Mouse (Mus musculus) frontal cortex, postnatal 14 days (tissue): ENCODE results near the gene Tead1.
A peak's percentile ranks its signal among the peaks of the same experiment; 100 is the strongest.

ENCODE experiments used
- DNase-seq, 2 experiments: peaks; one replicate each; pipeline ENCODE4 v3.0.0; 2022; ENCODE audit warnings: low spot score in 2 of 2

Tead1 gene

GRCm38 (mm10) chr7:112813731-112814306 lies 134.7 kb downstream of the Tead1 start:
- DNase-seq, result no peak

- no peak for DNase-seq
These were observed 136.9 kb downstream of the Tead1 start for GRCm38 (mm10) chr7:112816016-112816415.

DNA sequence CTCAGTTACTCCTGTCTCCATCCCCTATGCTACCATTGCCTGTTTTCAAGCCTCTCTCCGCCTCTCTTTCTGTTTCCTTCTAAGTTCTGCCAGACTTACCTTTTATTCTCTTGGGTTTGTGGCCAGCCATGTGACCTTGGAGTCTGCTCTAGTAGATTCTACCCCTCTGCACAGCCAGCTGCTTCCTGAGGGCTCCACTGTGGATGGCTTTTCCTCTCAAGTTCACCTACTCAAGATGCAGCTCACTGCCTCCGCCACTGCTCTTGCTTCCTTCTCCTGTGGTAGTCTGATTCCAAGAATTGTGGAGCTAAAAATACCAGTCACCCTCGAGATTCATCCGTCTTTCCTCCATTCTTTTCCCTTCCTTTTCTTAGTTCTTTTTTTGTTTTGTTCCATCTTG lies 140.7 kb downstream of the Tead1 start:
- DNase-seq, result no peak

DNA sequence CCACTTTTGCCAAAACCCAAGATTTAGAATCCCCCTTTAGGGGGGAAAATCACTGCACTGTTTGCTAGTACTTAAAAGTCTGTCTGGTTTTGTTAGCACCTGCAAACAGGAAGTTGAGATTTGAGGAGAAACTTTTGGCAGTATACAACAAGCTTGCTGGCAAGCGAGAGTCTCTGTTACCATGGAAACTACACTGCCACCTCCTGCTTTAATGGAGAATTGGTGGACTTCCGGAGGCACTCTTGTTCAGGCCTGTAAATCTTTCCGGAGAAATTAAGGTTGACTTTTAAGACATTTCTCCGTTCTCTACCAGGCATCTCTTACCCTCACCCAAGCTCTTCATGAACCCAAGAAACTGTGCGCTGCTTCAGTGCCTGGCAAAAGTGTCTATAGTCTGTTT lies 143.8 kb downstream of the Tead1 start:
- no peak for DNase-seq

DNA sequence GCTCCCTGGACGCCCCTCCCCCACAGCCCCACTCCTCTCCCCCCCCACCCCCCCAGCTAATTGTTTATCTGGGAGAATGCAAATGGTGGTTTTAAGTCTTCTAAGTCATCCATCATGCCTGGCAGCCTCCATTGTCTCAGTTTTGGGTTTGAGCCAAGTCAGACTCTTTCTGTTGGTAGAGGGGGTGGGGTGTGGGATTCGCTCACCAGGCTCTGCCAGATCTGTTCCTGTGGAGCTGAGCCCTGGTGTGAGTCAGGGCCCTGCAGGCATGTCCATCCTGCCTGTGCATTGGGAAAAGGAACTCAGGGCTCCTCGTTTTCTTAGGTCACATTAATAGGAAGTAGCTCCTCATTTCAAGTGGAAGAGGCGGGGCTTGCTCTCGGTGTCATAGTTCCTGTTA lies 144.5 kb downstream of the Tead1 start:
- DNase-seq, result no peak

GRCm38 (mm10) chr7:112825339-112825781 lies 146.2 kb downstream of the Tead1 start:
- DNase-seq, result no peak

- peak; percentile 40 to 64 for DNase-seq
These were observed 147.2 kb downstream of the Tead1 start for GRCm38 (mm10) chr7:112826114-112826911.

GRCm38 (mm10) chr7:112828016-112828695 lies 149.0 kb downstream of the Tead1 start:
- no peak for DNase-seq

GRCm38 (mm10) chr7:112828696-112829022 lies 149.5 kb downstream of the Tead1 start:
- DNase-seq, result no peak

DNA sequence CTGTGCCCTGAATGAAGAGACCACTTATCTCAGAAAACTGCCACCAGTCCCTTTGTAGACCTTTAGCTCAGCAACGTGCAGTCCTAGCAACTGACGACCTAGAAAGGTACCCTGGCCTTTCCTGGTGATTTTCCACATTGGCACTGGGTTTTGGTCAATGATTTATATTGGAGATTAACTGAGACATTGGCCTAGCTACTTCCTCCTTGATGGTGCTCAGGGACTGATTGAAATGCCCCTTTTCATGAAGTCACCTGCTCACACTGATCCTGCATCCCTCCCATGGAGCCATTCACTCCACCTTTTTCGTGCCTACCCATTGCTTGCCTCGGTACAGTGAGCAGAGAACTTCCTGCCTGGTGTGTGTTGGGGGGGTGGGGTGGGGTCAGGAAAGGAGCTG lies 151.8 kb downstream of the Tead1 start:
- DNase-seq, result no peak

- no peak for DNase-seq
These were observed 152.3 kb downstream of the Tead1 start for GRCm38 (mm10) chr7:112831446-112831845.

DNA sequence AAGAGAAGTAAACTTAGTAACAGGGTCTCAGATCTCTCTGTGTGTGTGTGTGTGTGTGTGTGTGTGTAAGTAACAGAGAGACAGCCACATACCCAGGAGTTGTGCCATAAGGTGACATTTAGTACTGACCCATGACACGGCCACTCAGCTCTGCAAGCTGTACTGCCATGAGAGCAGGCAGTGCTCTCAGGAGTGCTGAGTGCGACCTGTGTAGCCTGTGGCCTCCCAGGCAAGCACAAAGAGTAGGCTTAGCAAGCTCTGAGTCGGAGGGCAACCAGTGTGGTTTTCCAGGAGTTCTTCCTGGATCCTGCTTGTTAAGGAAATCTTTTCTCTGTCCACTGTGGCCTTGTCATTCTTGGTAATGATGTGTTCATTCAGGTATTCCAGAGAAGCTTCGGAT lies 154.0 kb downstream of the Tead1 start:
- no peak for DNase-seq

DNA sequence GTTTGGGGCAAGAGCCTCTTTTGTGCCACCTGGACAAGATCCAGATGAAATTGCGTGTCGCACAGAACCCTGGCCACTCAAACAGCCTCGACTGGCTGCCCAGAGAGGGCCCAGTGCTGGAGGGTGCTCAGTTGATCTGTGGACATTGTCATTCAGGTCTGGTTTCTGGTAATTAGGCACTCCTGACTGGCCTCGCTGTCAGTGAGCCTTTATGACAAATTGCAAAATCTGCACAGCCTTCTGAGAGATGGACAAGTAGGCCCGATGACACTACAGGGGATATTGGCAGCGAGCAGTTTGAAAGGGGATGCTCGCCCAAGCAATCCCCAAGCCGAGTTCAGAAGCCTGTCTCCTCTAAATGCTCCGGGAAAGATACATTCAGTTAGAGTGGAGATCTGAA lies 157.0 kb downstream of the Tead1 start:
- no peak for DNase-seq

- no peak for DNase-seq
These were observed 159.0 kb downstream of the Tead1 start for GRCm38 (mm10) chr7:112838131-112838530.

DNA sequence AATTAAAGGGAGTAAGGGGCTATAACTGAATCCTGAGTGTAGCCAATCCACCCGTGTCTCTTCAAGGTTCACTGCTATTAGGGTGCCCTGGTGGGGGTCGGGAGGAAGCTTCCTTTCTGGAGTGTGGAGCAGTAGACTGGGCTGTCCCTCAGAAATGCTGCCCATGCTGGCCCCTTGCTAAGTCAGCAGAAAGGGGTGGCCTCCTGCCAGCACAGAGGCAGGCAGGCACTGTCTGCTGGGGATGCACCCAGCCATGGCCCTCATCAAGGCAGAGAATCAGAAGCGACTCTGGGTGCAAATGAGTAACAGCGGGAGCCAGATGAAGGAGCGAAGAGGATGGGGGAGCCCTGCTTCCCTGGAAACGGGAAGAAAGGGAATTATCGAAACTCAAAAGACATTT lies 161.2 kb downstream of the Tead1 start:
- no peak for DNase-seq

DNA sequence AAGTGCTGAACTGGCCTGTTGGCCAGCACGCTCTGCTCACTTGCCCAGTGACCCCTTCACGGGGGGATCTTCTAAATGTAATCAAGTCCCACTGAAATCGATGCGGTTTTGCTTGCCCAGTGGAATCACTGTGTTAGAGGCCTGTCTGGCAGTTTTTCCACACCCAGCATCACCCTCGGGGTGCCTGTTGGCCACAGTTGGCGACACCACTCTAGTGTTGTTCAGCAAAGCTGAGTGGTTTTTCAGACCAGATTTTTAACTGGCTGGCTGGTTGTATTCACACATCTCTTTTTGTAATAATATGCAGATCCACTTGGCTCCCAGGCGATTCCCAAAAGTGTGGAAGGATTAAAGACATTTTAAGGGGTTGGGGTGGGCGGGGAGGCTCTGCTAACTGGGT lies 161.8 kb downstream of the Tead1 start:
- DNase-seq, result no peak

- no peak for DNase-seq
These were observed 162.4 kb downstream of the Tead1 start for GRCm38 (mm10) chr7:112841484-112841883.

DNA sequence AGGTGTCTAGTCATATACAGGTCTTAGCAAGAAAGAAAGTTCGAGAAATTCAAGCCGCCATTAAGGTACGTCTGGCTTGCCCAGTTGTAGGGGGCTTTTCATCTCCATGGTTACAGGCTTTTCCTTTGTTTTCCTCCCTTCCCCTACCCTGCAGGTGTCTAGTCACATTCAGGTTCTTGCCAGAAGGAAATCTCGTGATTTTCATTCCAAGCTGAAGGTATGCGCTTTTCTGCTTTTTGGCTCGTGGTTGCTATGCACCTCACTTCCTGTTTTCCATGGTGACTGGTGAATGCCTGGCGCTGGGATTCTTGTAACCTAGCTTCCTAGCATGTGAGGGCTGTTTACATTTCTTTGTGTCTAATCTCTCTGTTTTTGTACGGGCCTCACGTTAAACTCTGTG lies 162.8 kb downstream of the Tead1 start:
- DNase-seq, result no peak

GRCm38 (mm10) chr7:112851281-112851744 lies 172.2 kb downstream of the Tead1 start:
- DNase-seq, result no peak

- no peak for DNase-seq
These were observed 173.2 kb downstream of the Tead1 start for GRCm38 (mm10) chr7:112852149-112852839.

GRCm38 (mm10) chr7:112853857-112854256 lies 174.7 kb downstream of the Tead1 start:
- no peak for DNase-seq

DNA sequence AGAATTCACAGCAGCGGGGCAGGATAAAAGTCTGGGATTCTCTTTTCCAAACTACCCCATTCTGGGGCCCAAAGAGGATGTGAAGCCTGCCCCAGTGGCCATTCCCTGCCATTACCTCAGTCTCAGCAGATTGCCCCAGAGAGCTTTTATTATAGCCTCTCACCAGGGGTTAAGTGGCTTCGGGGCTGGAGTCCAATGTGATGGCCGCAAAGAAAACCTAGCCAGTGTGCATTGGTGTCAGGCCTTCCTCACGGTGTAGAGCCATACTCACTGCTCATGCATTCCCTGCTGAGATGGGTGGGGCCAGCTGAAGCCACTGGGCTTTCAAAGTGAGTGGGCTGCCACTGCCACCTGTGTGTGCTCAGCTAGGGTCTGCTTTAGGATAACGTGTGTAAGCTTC lies 175.4 kb downstream of the Tead1 start:
- DNase-seq, result no peak
